In genomic region chr2:91475791-91476190, GRCm38 (mm10) we compare ENCODE assay signal across 16 mouse cellular contexts. TPM values are rescaled to one million over a fixed set of nuclear protein-coding genes. Genes with fewer than 3 reads are reported as not detected.
DNase-seq lines count a peak whose midpoint lies in the region; ATAC-seq and TF ChIP-seq lines count a peak whose summit lies in the region.
"Had no signal": no experiment of that assay in that cellular context is flagged by ENCODE, and none has a peak within 500 bp of the region (broad histone marks: within the 10 kb centered on the region; RNA-seq: fewer than 3 reads in every experiment).

No protein-coding gene starts in this region.

- no peak overlapping the region for H3K9ac ChIP-seq in liver, embryonic 15.5 days
- 0 out of 2 replicates have a peak overlapping the region, but pooled peaks have one; percentile 8 for H3K9ac ChIP-seq in limb, embryonic 13.5 days
- H3K9ac ChIP-seq in midbrain, embryonic 14.5 days (replicated peaks; ENCODE audit: low read length) = no peak overlapping the region
- H3K9ac ChIP-seq: hindbrain, embryonic 13.5 days; limb, embryonic 15.5 days; lung, embryonic 15.5 days; neural tube, embryonic 13.5 days had no signal

- no peaks in the 10 kb centered on the region for H3K9me3 ChIP-seq in liver, embryonic 15.5 days (replicated peaks)
- H3K9me3 ChIP-seq in limb, embryonic 13.5 days = no peaks in the 10 kb centered on the region
- no peaks in the 10 kb centered on the region for H3K9me3 ChIP-seq in midbrain, embryonic 14.5 days (ENCODE audit: control insufficient read depth, low read length)
- H3K9me3 ChIP-seq: hindbrain, embryonic 13.5 days; limb, embryonic 15.5 days; lung, embryonic 15.5 days; neural tube, embryonic 13.5 days had no signal

- peaks cover 4% of the 10 kb centered on the region; the same call in 1 of the 2 replicates for H3K4me1 ChIP-seq in liver, embryonic 15.5 days (replicated peaks)
- no peaks in the 10 kb centered on the region for H3K4me1 ChIP-seq in limb, embryonic 13.5 days
- peaks cover under 1% of the 10 kb centered on the region; the same call in 1 of the 2 replicates for H3K4me1 ChIP-seq in midbrain, embryonic 14.5 days (ENCODE audit: control insufficient read depth, insufficient read depth, low read length)

- 52% methylated on average over 7 of the region's 7 CpGs for WGBS in liver, embryonic 15.5 days (ENCODE audit: insufficient replicate concordance)
- WGBS in limb, embryonic 13.5 days = 82% methylated on average over 7 of the region's 7 CpGs
- WGBS in midbrain, embryonic 14.5 days = 96% methylated on average over 7 of the region's 7 CpGs

- peaks cover 2% of the 10 kb centered on the region; the same call in 1 of the 2 replicates for H3K36me3 ChIP-seq in liver, embryonic 15.5 days (replicated peaks)
- peaks cover 80% of the 10 kb centered on the region for H3K36me3 ChIP-seq in limb, embryonic 13.5 days
- H3K36me3 ChIP-seq in midbrain, embryonic 14.5 days (ENCODE audit: control insufficient read depth, insufficient read depth, low read length) = peaks cover 41% of the 10 kb centered on the region

- ATAC-seq in liver, embryonic 15.5 days (ENCODE audit: insufficient read depth) = no peak
- no peak for ATAC-seq in limb, embryonic 13.5 days (ENCODE audit: low FRiP score, low read depth)
- ATAC-seq in midbrain, embryonic 14.5 days (ENCODE audit: low FRiP score, low TSS enrichment) = no peak
- ATAC-seq: activated CD4-positive, CD25-positive, alpha-beta regulatory T cell, adult 4 months; forebrain, embryonic 14.5 days had no signal

- H3K4me3 ChIP-seq in gastrocnemius, adult 2 months = peak overlapping the region; percentile 29
- 0 out of 2 replicates have a peak overlapping the region, but pooled peaks have one; percentile 4 for H3K4me3 ChIP-seq in liver, embryonic 15.5 days (replicated peaks)
- H3K4me3 ChIP-seq in limb, embryonic 13.5 days = no peak overlapping the region
- H3K4me3 ChIP-seq in midbrain, embryonic 14.5 days (replicated peaks; ENCODE audit: low read depth, low read length) = no peak overlapping the region
- H3K4me3 ChIP-seq: hindbrain, embryonic 13.5 days; limb, embryonic 15.5 days; lung, embryonic 15.5 days; neural tube, embryonic 13.5 days had no signal

- peak overlapping the region; percentile 62 for H3K27ac ChIP-seq in gastrocnemius, adult 2 months
- no peak overlapping the region for H3K27ac ChIP-seq in liver, embryonic 15.5 days (replicated peaks)
- no peak overlapping the region for H3K27ac ChIP-seq in limb, embryonic 13.5 days
- H3K27ac ChIP-seq in midbrain, embryonic 14.5 days (replicated peaks; ENCODE audit: low read depth, low read length) = no peak overlapping the region
- H3K27ac ChIP-seq: hindbrain, embryonic 13.5 days; limb, embryonic 15.5 days; lung, embryonic 15.5 days; neural tube, embryonic 13.5 days had no signal

- intact Hi-C loops in gastrocnemius, adult 2 months (cut with DNase I) = loop anchor here (5.0 kb wide), 1 partner anchor 358 kb away; the partner anchor contains the start of gene Mybpc3
- intact Hi-C loops in gastrocnemius, postnatal 14 days (cut with DNase I; ENCODE audit: low total_unique reads) = no loop called here

- no peak for TF ChIP-seq CTCF in gastrocnemius, adult 2 months (IDR thresholded peaks at IDR 0.05)

- H3K27me3 ChIP-seq in liver, embryonic 15.5 days = no peaks in the 10 kb centered on the region
- no peaks in the 10 kb centered on the region for H3K27me3 ChIP-seq in limb, embryonic 13.5 days
- no peaks in the 10 kb centered on the region for H3K27me3 ChIP-seq in midbrain, embryonic 14.5 days (ENCODE audit: control insufficient read depth, insufficient read depth, low read length)
- H3K27me3 ChIP-seq: hindbrain, embryonic 13.5 days; limb, embryonic 15.5 days; lung, embryonic 15.5 days; neural tube, embryonic 13.5 days had no signal

- peak overlapping the region; percentile 36 for H3K4me2 ChIP-seq in liver, embryonic 15.5 days
- H3K4me2 ChIP-seq in limb, embryonic 13.5 days (replicated peaks) = no peak overlapping the region
- no peak overlapping the region for H3K4me2 ChIP-seq in midbrain, embryonic 14.5 days (ENCODE audit: low read length)
- H3K4me2 ChIP-seq: hindbrain, embryonic 13.5 days; limb, embryonic 15.5 days; lung, embryonic 15.5 days; neural tube, embryonic 13.5 days had no signal

- DNase-seq in gastrocnemius, adult 2 months = no peak
- DNase-seq in gastrocnemius, postnatal 14 days = no peak
- no peak for DNase-seq in liver
- DNase-seq in midbrain, embryonic 14.5 days = no peak
- no peak for DNase-seq in thymus, postnatal 0 days (ENCODE audit: low spot score)
- DNase-seq in lung, postnatal 36 days = no peak
- DNase-seq: thymus, postnatal 25 days had no signal

RNA-seq across cellular contexts. Expression of gene Lrp4, which starts 18.5 kb away (rescaled TPM):
- total RNA-seq in gastrocnemius, adult 2 months (2021) = 10 to 100 TPM in 1 of 2 experiments, 1 to 10 TPM in 1; 7.8 to 10.2 TPM
- total RNA-seq in gastrocnemius, postnatal 14 days (2021) = 10 to 100 TPM; 13.9 to 15.4 TPM
- polyA plus RNA-seq in liver, embryonic 15.5 days (2015; fragmentation: Nextera tagmentation; extraction: Ambion mirVana) = 1.2 and 1.3 TPM in 2 replicates
- polyA plus RNA-seq in limb, embryonic 13.5 days (2015; fragmentation: Nextera tagmentation; extraction: Ambion mirVana) = 8.2 and 9.0 TPM in 2 replicates
- 2.8 and 4.7 TPM in 2 replicates for polyA plus RNA-seq in midbrain, embryonic 14.5 days (2014; fragmentation: Nextera tagmentation; extraction: Ambion mirVana)
- polyA plus RNA-seq in thymus, postnatal 0 days (2015; fragmentation: Nextera tagmentation; extraction: Ambion mirVana) = 2.0 and 2.4 TPM in 2 replicates
- total RNA-seq: megakaryocyte-erythroid progenitor cell, adult 5-6 weeks had no signal

RNA-seq across cellular contexts. Expression of gene 1110051M20Rik, which starts 31.3 kb away (rescaled TPM):
- 10 to 100 TPM; 13.4 to 20.0 TPM for total RNA-seq in gastrocnemius, adult 2 months (2021)
- total RNA-seq in gastrocnemius, postnatal 14 days (2021) = 10 to 100 TPM; 11.3 to 13.2 TPM
- 5.8 and 7.0 TPM in 2 replicates for polyA plus RNA-seq in liver, embryonic 15.5 days (2015; fragmentation: Nextera tagmentation; extraction: Ambion mirVana)
- 77.2 and 79.4 TPM in 2 replicates for polyA plus RNA-seq in limb, embryonic 13.5 days (2015; fragmentation: Nextera tagmentation; extraction: Ambion mirVana)
- polyA plus RNA-seq in midbrain, embryonic 14.5 days (2014; fragmentation: Nextera tagmentation; extraction: Ambion mirVana) = 175 and 176 TPM in 2 replicates
- 24.5 and 25.2 TPM in 2 replicates for polyA plus RNA-seq in thymus, postnatal 0 days (2015; fragmentation: Nextera tagmentation; extraction: Ambion mirVana)

RNA-seq across cellular contexts. Expression of gene Ckap5, which starts 50.8 kb away (rescaled TPM):
- total RNA-seq in gastrocnemius, adult 2 months (2021) = 10 to 100 TPM; 30.0 to 33.1 TPM
- total RNA-seq in gastrocnemius, postnatal 14 days (2021) = 10 to 100 TPM; 30.9 to 32.9 TPM
- polyA plus RNA-seq in liver, embryonic 15.5 days (2015; fragmentation: Nextera tagmentation; extraction: Ambion mirVana) = 34.4 and 40.6 TPM in 2 replicates
- polyA plus RNA-seq in limb, embryonic 13.5 days (2015; fragmentation: Nextera tagmentation; extraction: Ambion mirVana) = 106 TPM in 2 replicates
- polyA plus RNA-seq in midbrain, embryonic 14.5 days (2014; fragmentation: Nextera tagmentation; extraction: Ambion mirVana) = 117 and 152 TPM in 2 replicates
- 82.1 and 95.1 TPM in 2 replicates for polyA plus RNA-seq in thymus, postnatal 0 days (2015; fragmentation: Nextera tagmentation; extraction: Ambion mirVana)

Comparison
In these comparisons a context has a peak if more than half of its experiments do, and no peak if none do; other contexts are left out.
1. H3K4me3 ChIP-seq: peak in gastrocnemius, adult 2 months (single experiment) and liver, embryonic 15.5 days (single experiment); none in limb, embryonic 13.5 days (single experiment) and midbrain, embryonic 14.5 days (single experiment).